Mouse (Mus musculus): Measurements from ENCODE around the gene H2afz. TPM values are rescaled to one million over a fixed set of nuclear protein-coding genes. Genes with fewer than 3 reads are reported as not detected.

Gene H2afz
- total and polyA plus RNA-seq, 3 experiments: 1,006 to 3,472 (median 1,732) TPM

- TF ChIP-seq NRF1 (IDR thresholded peaks at IDR 0.05; ENCODE audit: insufficient read depth, low read depth, low read length, poor library complexity, severe bottlenecking) (no peak), POLR2AphosphoS5 (IDR thresholded peaks at IDR 0.05; ENCODE audit: borderline replicate concordance, low read depth, low read length) (peak; percentile 98), CHD2 (IDR thresholded peaks at IDR 0.05; ENCODE audit: low read length) (no peak), UBTF (IDR thresholded peaks at IDR 0.05; ENCODE audit: borderline replicate concordance, insufficient read depth, low read depth, low read length) (no peak)
Measured at GRCm38 (mm10) chr3:137864124-137864987, at the start of gene H2afz (continued).

- no peaks in the 10 kb centered on the region for H3K9me3 ChIP-seq (replicated peaks; ENCODE audit: insufficient read depth, low read length)
Measured at GRCm38 (mm10) chr3:137818713-137819112, 45.6 kb upstream of the H2afz start.

GRCm38 (mm10) chr3:137820688-137821467, 43.4 kb upstream of the H2afz start:
- Histone ChIP-seq H3K9ac (ENCODE audit: control insufficient read depth, low read depth, low read length, poor library complexity, severe bottlenecking) (no peak overlapping the region), H3K79me2 (ENCODE audit: control insufficient read depth, insufficient read depth, low read length, poor library complexity) (no peaks in the 10 kb centered on the region), H3K36me3 (ENCODE audit: control insufficient read depth in 1 of 2, insufficient read depth in 2 of 2, low read length in 2 of 2) (peaks cover 0 to 2% of the 10 kb centered on the region in 2 experiments; a peak in 2 of 4 replicates), H3K4me3 (ENCODE audit: control insufficient read depth in 1 of 2, insufficient read depth in 1 of 2, low read depth in 2 of 2, low read length in 2 of 2) (no peak overlapping the region), H3K4me1 (ENCODE audit: control insufficient read depth in 1 of 2, insufficient read depth in 2 of 2, low read length in 2 of 2) (no peaks in the 10 kb centered on the region; a peak in 1 of 4 replicates), H3K9me3 (replicated peaks; ENCODE audit: insufficient read depth, low read length) (no peaks in the 10 kb centered on the region), H3K27ac (ENCODE audit: control insufficient read depth, low read depth, low read length) (no peak overlapping the region), H3K27me3 (ENCODE audit: control insufficient read depth in 1 of 2, insufficient read depth in 2 of 2, low read length in 2 of 2) (no peaks in the 10 kb centered on the region; a peak in 1 of 4 replicates)
- peak; percentile 26 for DNase-seq (ENCODE audit: low read depth, low spot score)
- no peak for TF ChIP-seq HCFC1 (IDR thresholded peaks at IDR 0.05; ENCODE audit: low read depth, low read length)
- no peak for TF ChIP-seq JUND (IDR thresholded peaks at IDR 0.05; ENCODE audit: low read depth, low read length)
- peak; percentile 65 for TF ChIP-seq RCOR1 (IDR thresholded peaks at IDR 0.05; ENCODE audit: low read depth, low read length)

More at GRCm38 (mm10) chr3:137818713-137819112, 45.6 kb upstream of the H2afz start:
- TF ChIP-seq ETS1 (IDR thresholded peaks at IDR 0.05; ENCODE audit: low read depth, low read length) (no peak), ZNF384 (IDR thresholded peaks at IDR 0.05; ENCODE audit: low read depth, low read length) (peak; percentile 93), USF2 (IDR thresholded peaks at IDR 0.05; ENCODE audit: borderline replicate concordance in 1 of 2, insufficient read depth in 1 of 2, low read depth in 1 of 2, low read length in 2 of 2) (no peak), ZC3H11A (IDR thresholded peaks at IDR 0.05; ENCODE audit: low read depth, low read length) (no peak), JUND (IDR thresholded peaks at IDR 0.05; ENCODE audit: low read depth, low read length) (no peak), RCOR1 (IDR thresholded peaks at IDR 0.05; ENCODE audit: low read depth, low read length) (no peak), GABPA (IDR thresholded peaks at IDR 0.05; ENCODE audit: low read depth, low read length) (no peak), CHD1 (IDR thresholded peaks at IDR 0.05; ENCODE audit: low read depth, low read length) (no peak), EP300 (IDR thresholded peaks at IDR 0.05; ENCODE audit: low read depth in 1 of 2, low read length in 2 of 2) (no peak), BHLHE40 (IDR thresholded peaks at IDR 0.05; ENCODE audit: borderline replicate concordance, low read depth, low read length) (no peak), TBP (IDR thresholded peaks at IDR 0.05; ENCODE audit: low read depth, low read length) (no peak), CTCF (IDR thresholded peaks at IDR 0.05 in 2 of 3, conservative IDR thresholded peaks at IDR 0.05 in 1 of 3; ENCODE audit: control insufficient read depth in 1 of 3, insufficient read depth in 1 of 3, low read depth in 2 of 3, low read length in 3 of 3, poor library complexity in 1 of 3, severe bottlenecking in 1 of 3) (peak in 1 of 3 experiments; percentile 33; a peak in 2 of 6 replicates), SMC3 (IDR thresholded peaks at IDR 0.05; ENCODE audit: low read depth, low read length) (peak; percentile 45), RAD21 (IDR thresholded peaks at IDR 0.05; ENCODE audit: low read depth, low read length) (peak; percentile 34), GATA1 (IDR thresholded peaks at IDR 0.05; ENCODE audit: low read depth, low read length) (no peak), POLR2AphosphoS5 (IDR thresholded peaks at IDR 0.05; ENCODE audit: borderline replicate concordance, low read depth, low read length) (no peak), USF1 (IDR thresholded peaks at IDR 0.05; ENCODE audit: low read depth, low read length) (no peak), KAT2A (conservative IDR thresholded peaks at IDR 0.05; ENCODE audit: low read depth, low read length) (no peak), NELFE (IDR thresholded peaks at IDR 0.05; ENCODE audit: low read depth, low read length) (no peak), TAL1 (IDR thresholded peaks at IDR 0.05; ENCODE audit: low read length) (no peak)
- Histone ChIP-seq H3K27me3 (ENCODE audit: control insufficient read depth in 1 of 2, insufficient read depth in 2 of 2, low read length in 2 of 2) (no peaks in the 10 kb centered on the region; a peak in 2 of 4 replicates), H3K36me3 (ENCODE audit: control insufficient read depth in 1 of 2, insufficient read depth in 2 of 2, low read length in 2 of 2) (peaks cover 0 to 2% of the 10 kb centered on the region in 2 experiments; a peak in 2 of 4 replicates), H3K27ac (ENCODE audit: control insufficient read depth, low read depth, low read length) (no peak overlapping the region), H3K9ac (ENCODE audit: control insufficient read depth, low read depth, low read length, poor library complexity, severe bottlenecking) (no peak overlapping the region), H3K4me1 (ENCODE audit: control insufficient read depth in 1 of 2, insufficient read depth in 2 of 2, low read length in 2 of 2) (no peaks in the 10 kb centered on the region; a peak in 1 of 4 replicates), H3K79me2 (ENCODE audit: control insufficient read depth, insufficient read depth, low read length, poor library complexity) (no peaks in the 10 kb centered on the region), H3K4me3 (ENCODE audit: control insufficient read depth in 1 of 2, insufficient read depth in 1 of 2, low read depth in 2 of 2, low read length in 2 of 2) (no peak overlapping the region)
- no peak for DNase-seq (ENCODE audit: low read depth, low spot score)
